Mouse (Mus musculus) bone marrow macrophage, adult 2 months (primary cell): ENCODE measurements around the gene Esrrg. TPM values are rescaled to one million over a fixed set of nuclear protein-coding genes. Genes with fewer than 3 reads are reported as not detected.

Source experiments
- H3K27ac ChIP-seq: 2 replicates; pipeline ENCODE4 v1.5.1; 2012; ENCODE audit warnings: low read depth, low read length; ENCODE audit not compliant: insufficient read depth
- H3K4me1 ChIP-seq: 2 replicates; pipeline ENCODE4 v1.6.1; 2012; ENCODE audit warnings: low read length; ENCODE audit not compliant: control insufficient read depth, insufficient read depth
- H3K4me3 ChIP-seq: 2 replicates; pipeline ENCODE4 v1.5.1; 2012; ENCODE audit warnings: mild to moderate bottlenecking, low read length, moderate library complexity; ENCODE audit not compliant: insufficient read depth
- CTCF ChIP-seq: IDR thresholded peaks from 2 replicates; pipeline ENCODE4 v1.5.1; 2012; ENCODE audit warnings: low read depth, mild to moderate bottlenecking, low read length, moderate library complexity
- POLR2A ChIP-seq: IDR thresholded peaks from 2 replicates; pipeline ENCODE4 v1.6.1; 2012; ENCODE audit warnings: mild to moderate bottlenecking, low read depth, low read length, borderline replicate concordance
- polyA plus RNA-seq: library from polyadenylated mRNA; stranded (reverse); fragments of >200 nt; gene quantifications from 2 replicates; pipeline ENCODE4 v1.2.4, GENCODE M21; 2012; ENCODE audit not compliant: missing spikeins, insufficient read depth, insufficient read length

Gene Esrrg
- polyA plus RNA-seq, 1 experiment = not detected

GRCm38 (mm10) chr1:187731171-187731570 is 122.6 kb downstream of the Esrrg start:
- Histone ChIP-seq H3K4me1 (no peaks in the 10 kb centered on the region), H3K27ac (no peak overlapping the region), H3K4me3 (no peak overlapping the region)
- TF ChIP-seq POLR2A (no peak), CTCF (no peak)

GRCm38 (mm10) chr1:187736507-187736906 is 127.9 kb downstream of the Esrrg start:
- no peak for TF ChIP-seq POLR2A
- no peak for TF ChIP-seq CTCF
- Histone ChIP-seq H3K4me1 (no peaks in the 10 kb centered on the region), H3K27ac (no peak overlapping the region), H3K4me3 (no peak overlapping the region)

GRCm38 (mm10) chr1:187737296-187737695 is 128.7 kb downstream of the Esrrg start:
- TF ChIP-seq CTCF (no peak), POLR2A (no peak)
- Histone ChIP-seq H3K4me1 (no peaks in the 10 kb centered on the region), H3K27ac (no peak overlapping the region), H3K4me3 (no peak overlapping the region)

- Histone ChIP-seq H3K4me3 (no peak overlapping the region), H3K27ac (no peak overlapping the region), H3K4me1 (no peaks in the 10 kb centered on the region)
- TF ChIP-seq POLR2A (no peak), CTCF (no peak)
These were observed 131.9 kb downstream of the Esrrg start for GRCm38 (mm10) chr1:187740531-187740930.

DNA sequence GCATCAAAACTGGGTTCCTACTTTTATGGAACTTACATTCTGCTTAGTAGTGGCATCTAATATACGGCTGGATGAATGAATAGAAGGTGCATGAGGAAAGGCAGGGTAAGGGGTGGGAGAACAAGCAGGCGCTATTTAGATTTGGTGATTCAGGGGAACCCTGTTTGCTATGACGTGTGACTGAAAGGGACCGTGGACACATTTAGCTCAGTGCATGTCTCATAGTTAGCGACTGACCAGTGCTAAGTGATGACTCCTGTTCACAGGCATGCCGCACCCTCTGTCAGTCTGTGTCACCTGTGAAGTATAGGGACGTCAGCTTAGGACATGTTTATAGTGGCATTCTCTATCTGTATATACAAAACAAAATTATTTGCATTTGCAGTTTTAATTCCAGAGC is 132.7 kb downstream of the Esrrg start:
- no peaks in the 10 kb centered on the region for H3K4me1 ChIP-seq
- no peak for TF ChIP-seq POLR2A
- no peak for TF ChIP-seq CTCF
- no peak overlapping the region for H3K4me3 ChIP-seq
- no peak overlapping the region for H3K27ac ChIP-seq

DNA sequence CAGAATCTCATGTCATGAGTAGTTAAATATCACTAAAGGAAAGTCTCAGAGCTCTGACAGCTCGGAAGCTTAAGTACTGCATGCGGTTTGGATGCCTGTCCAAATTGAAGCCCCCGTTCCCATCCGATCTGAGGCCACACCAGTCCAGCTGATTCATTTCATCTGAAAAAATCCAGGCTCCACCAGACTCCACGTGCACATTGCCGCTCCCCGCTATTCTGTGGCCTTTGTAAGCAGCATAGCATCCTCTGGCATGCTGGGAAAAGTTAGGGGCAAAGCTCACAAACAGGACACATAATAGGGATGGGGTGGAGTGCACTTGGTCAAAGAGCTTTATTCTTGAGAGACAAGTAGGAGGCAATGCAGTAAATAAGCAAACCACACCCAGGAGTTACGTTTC is 133.5 kb downstream of the Esrrg start:
- Histone ChIP-seq H3K4me1 (no peaks in the 10 kb centered on the region), H3K4me3 (no peak overlapping the region), H3K27ac (no peak overlapping the region)
- TF ChIP-seq CTCF (no peak), POLR2A (no peak)

DNA sequence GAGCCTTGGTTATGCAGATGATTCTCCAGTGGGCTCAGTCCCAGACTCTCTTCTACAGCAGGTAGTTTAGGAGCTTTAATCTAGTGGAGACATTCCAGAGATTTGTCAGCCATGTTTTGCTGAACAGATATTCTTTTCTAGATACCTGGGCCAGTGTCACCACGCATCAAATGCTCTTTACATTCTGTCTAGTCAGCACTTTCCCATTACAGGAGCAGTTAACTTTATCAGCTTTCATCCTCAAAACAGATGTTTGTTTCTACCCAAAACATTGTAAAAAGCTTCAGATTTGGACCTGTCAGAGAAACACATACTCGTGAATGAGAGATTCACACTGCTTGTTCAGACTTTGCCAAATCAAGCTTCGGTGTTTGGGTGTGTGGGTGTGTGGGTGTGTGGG is 140.7 kb downstream of the Esrrg start:
- Histone ChIP-seq H3K27ac (no peak overlapping the region), H3K4me1 (no peaks in the 10 kb centered on the region), H3K4me3 (no peak overlapping the region)
- no peak for TF ChIP-seq CTCF
- TF ChIP-seq POLR2A = no peak

GRCm38 (mm10) chr1:187749931-187750330 is 141.3 kb downstream of the Esrrg start:
- Histone ChIP-seq H3K27ac (no peak overlapping the region), H3K4me3 (no peak overlapping the region)

GRCm38 (mm10) chr1:187755528-187755927 is 146.9 kb downstream of the Esrrg start:
- no peak for TF ChIP-seq POLR2A
- TF ChIP-seq CTCF = no peak
- Histone ChIP-seq H3K27ac (no peak overlapping the region), H3K4me3 (no peak overlapping the region), H3K4me1 (no peaks in the 10 kb centered on the region)

More at GRCm38 (mm10) chr1:187749931-187750330, 141.3 kb downstream of the Esrrg start:
- TF ChIP-seq CTCF (no peak), POLR2A (no peak)
- no peaks in the 10 kb centered on the region for H3K4me1 ChIP-seq

- no peaks in the 10 kb centered on the region for H3K4me1 ChIP-seq
- H3K4me3 ChIP-seq = no peak overlapping the region
- H3K27ac ChIP-seq = no peak overlapping the region
- TF ChIP-seq POLR2A = no peak
- TF ChIP-seq CTCF = no peak
These were observed 149.4 kb downstream of the Esrrg start for GRCm38 (mm10) chr1:187757981-187758380.

GRCm38 (mm10) chr1:187758546-187758945 is 150.0 kb downstream of the Esrrg start:
- Histone ChIP-seq H3K27ac (no peak overlapping the region), H3K4me3 (no peak overlapping the region), H3K4me1 (no peaks in the 10 kb centered on the region)
- TF ChIP-seq POLR2A = no peak
- no peak for TF ChIP-seq CTCF
